Mouse (Mus musculus) embryonic facial prominence, embryonic 10.5 days (tissue): ENCODE results near the gene Ccng2. TPM values are rescaled to one million over a fixed set of nuclear protein-coding genes. Genes with fewer than 3 reads are reported as not detected.

Experiments used
- DNase-seq: peaks from one replicate; pipeline ENCODE4 v3.0.0-alpha.2; 2017; ENCODE audit warnings: low spot score
- H3K27ac ChIP-seq: fragments of 300-500 bp; sonication (generic); replicated peaks from 2 replicates; pipeline ENCODE4 v1.5.1; 2016; ENCODE audit warnings: mild to moderate bottlenecking
- H3K27me3 ChIP-seq: fragments of 300-500 bp; sonication (generic); replicated peaks from 2 replicates; pipeline ENCODE4 v1.6.1; 2016; ENCODE audit warnings: low read depth, mild to moderate bottlenecking; ENCODE audit not compliant: poor library complexity, severe bottlenecking
- H3K36me3 ChIP-seq: fragments of 300-500 bp; sonication (generic); replicated peaks from 2 replicates; pipeline ENCODE4 v1.6.1; 2016; ENCODE audit warnings: mild to moderate bottlenecking, moderate library complexity
- H3K4me1 ChIP-seq: fragments of 300-500 bp; sonication (generic); 2 replicates; pipeline ENCODE4 v1.6.1; 2016
- H3K4me3 ChIP-seq: fragments of 300-500 bp; sonication (generic); 2 replicates; pipeline ENCODE4 v1.5.1; 2016; ENCODE audit warnings: mild to moderate bottlenecking, moderate library complexity
- H3K9me3 ChIP-seq: fragments of 300-500 bp; sonication (generic); 2 replicates; pipeline ENCODE4 v1.6.1; 2016; ENCODE audit warnings: mild to moderate bottlenecking
- WGBS: fragments of 180-500 bp; shearing (Covaris S2); methylation state at CpG from one replicate; pipeline ENCODE4 v1.1.7; 2016; 5-methylcytosine and 5-hydroxymethylcytosine counted together
- polyA plus RNA-seq: library from polyadenylated mRNA; unstranded; fragments of >200 nt; fragmentation: Nextera tagmentation; extraction: Ambion mirVana; gene quantifications from 2 replicates; pipeline ENCODE4 v1.2.1, GENCODE M21; 2016

Ccng2 gene
- polyA plus RNA-seq, 1 experiment from 2014 or later, result 52.8 TPM

- no peak overlapping the region for H3K4me3 ChIP-seq
- no peaks in the 10 kb centered on the region for H3K9me3 ChIP-seq
- H3K27me3 ChIP-seq, result no peaks in the 10 kb centered on the region
- no peak for DNase-seq
- H3K36me3 ChIP-seq, result no peaks in the 10 kb centered on the region
- WGBS, result 86% methylated on average over 2 of the region's 2 CpGs
- H3K27ac ChIP-seq, result no peak overlapping the region
- no peaks in the 10 kb centered on the region for H3K4me1 ChIP-seq
Measured at GRCm38 (mm10) chr5:93305126-93305830, 38.2 kb downstream of the Ccng2 start.

- WGBS, result 88% methylated on average over 2 of the region's 2 CpGs
- H3K27ac ChIP-seq, result no peak overlapping the region
- no peak overlapping the region for H3K4me3 ChIP-seq
- H3K9me3 ChIP-seq, result no peaks in the 10 kb centered on the region
- no peaks in the 10 kb centered on the region for H3K4me1 ChIP-seq
- no peaks in the 10 kb centered on the region for H3K27me3 ChIP-seq
- no peak for DNase-seq
- no peaks in the 10 kb centered on the region for H3K36me3 ChIP-seq
Measured at GRCm38 (mm10) chr5:93308909-93309308, 41.9 kb downstream of the Ccng2 start.

GRCm38 (mm10) chr5:93323320-93324001 lies 56.4 kb downstream of the Ccng2 start:
- Histone ChIP-seq H3K27ac (no peak overlapping the region), H3K36me3 (no peaks in the 10 kb centered on the region), H3K4me3 (no peak overlapping the region), H3K27me3 (no peaks in the 10 kb centered on the region), H3K4me1 (no peaks in the 10 kb centered on the region), H3K9me3 (no peaks in the 10 kb centered on the region)
- DNase-seq, result no peak
- WGBS, result 47% methylated on average over 1 of the region's 1 CpGs

Other genes starting within 250 kb of the Ccng2 start
- 0.78 and 0.85 TPM in 2 replicates for gene Sowahb, start 222.2 kb upstream of the Ccng2 start, polyA plus RNA-seq
- 294 and 297 TPM in 2 replicates for gene Sept11, start 173.8 kb upstream of the Ccng2 start, polyA plus RNA-seq
- 115 and 119 TPM in 2 replicates for gene Ccni, start 60.8 kb upstream of the Ccng2 start, polyA plus RNA-seq
- 1.3 and 1.8 TPM in 2 replicates for gene 2010109A12Rik, start 60.7 kb upstream of the Ccng2 start, polyA plus RNA-seq